Mouse (Mus musculus) testis, adult 2 months (tissue): ENCODE measurements around the gene Hip1. TPM values are rescaled to one million over a fixed set of nuclear protein-coding genes. Genes with fewer than 3 reads are reported as not detected.
A peak's percentile ranks its signal among the peaks of the same experiment; 100 is the strongest.

Experiments used
- H3K27ac ChIP-seq: fragments of 200-500 bp; 2 replicates; pipeline ENCODE4 v1.5.1; 2012; ENCODE audit warnings: low read depth, low read length; ENCODE audit not compliant: control insufficient read depth, insufficient read depth
- H3K27me3 ChIP-seq: fragments of 200-500 bp; 2 replicates; pipeline ENCODE4 v1.6.1; 2012; ENCODE audit warnings: mild to moderate bottlenecking, low read length, moderate library complexity; ENCODE audit not compliant: control insufficient read depth, insufficient read depth
- H3K36me3 ChIP-seq: fragments of 200-500 bp; 2 replicates; pipeline ENCODE4 v1.6.1; 2012; ENCODE audit warnings: mild to moderate bottlenecking, low read length; ENCODE audit not compliant: control insufficient read depth, insufficient read depth
- H3K4me1 ChIP-seq: fragments of 200-500 bp; 2 replicates; pipeline ENCODE4 v1.6.1; 2012; ENCODE audit warnings: low read length; ENCODE audit not compliant: control insufficient read depth, insufficient read depth
- H3K4me3 ChIP-seq: fragments of 200-500 bp; 2 replicates; pipeline ENCODE4 v1.5.1; 2012; ENCODE audit warnings: low read depth, mild to moderate bottlenecking, low read length, moderate library complexity, mixed read lengths; ENCODE audit not compliant: control insufficient read depth
- CTCF ChIP-seq: fragments of 200-500 bp; IDR thresholded peaks from 2 replicates; pipeline ENCODE4 v1.5.1; 2012; ENCODE audit warnings: low read depth, mild to moderate bottlenecking, inconsistent platforms, low read length, moderate library complexity; ENCODE audit not compliant: control insufficient read depth, insufficient read depth, insufficient replicate concordance
- POLR2A ChIP-seq: fragments of 200-500 bp; IDR thresholded peaks from 2 replicates; pipeline ENCODE4 v1.6.1; 2012; ENCODE audit warnings: low read depth, mild to moderate bottlenecking, inconsistent platforms, low read length, moderate library complexity; ENCODE audit not compliant: control insufficient read depth
- polyA plus RNA-seq: library from polyadenylated mRNA; depleted of rRNA; stranded (reverse); fragments of >200 nt; gene quantifications from 2 replicates; pipeline ENCODE4 v1.2.3, GENCODE M21; 2012

Gene Hip1
- polyA plus RNA-seq, 1 experiment = 8.9 TPM

DNA sequence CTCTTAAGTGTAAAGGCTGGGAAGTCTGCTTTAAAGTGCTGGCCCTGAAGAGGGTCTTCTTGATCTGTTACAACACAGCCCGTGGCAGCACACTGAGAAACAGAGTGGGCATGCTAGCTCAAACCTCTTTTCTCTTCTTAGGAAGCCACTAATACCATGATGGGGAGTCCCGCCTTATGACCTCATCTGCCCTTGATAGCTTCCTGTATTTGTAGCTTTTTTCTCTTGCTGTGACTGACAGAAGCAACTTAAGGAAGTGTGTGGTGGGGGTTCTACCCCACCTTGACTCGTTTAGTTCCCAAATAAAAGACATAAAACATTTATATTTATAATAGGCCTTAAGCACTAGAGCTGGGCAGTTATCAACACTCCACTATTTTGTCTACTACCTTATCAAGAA, 6.7 kb upstream of the Hip1 start:
- H3K27ac ChIP-seq = no peak overlapping the region

DNA sequence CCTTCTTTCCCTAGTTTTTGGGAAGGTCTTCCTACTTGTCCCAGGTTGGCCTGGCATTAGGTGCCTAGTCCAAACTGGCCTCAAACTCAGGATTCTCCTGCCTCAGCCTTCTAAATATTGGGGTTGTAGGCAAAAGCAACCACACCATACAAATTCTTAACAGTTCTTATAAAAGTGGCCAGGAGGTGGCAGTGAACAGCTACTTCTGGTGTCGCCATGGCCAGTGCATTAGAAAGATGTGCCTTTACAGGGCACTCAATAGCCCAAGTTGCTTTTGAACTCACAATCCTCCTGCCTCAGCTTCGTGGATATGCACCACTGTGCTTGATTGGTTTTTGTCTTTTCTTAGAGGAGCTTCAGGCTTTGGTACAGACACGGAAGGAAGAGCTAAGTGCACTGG, 6.0 kb upstream of the Hip1 start:
- Histone ChIP-seq H3K36me3 (no peaks in the 10 kb centered on the region), H3K4me1 (no peaks in the 10 kb centered on the region), H3K27me3 (no peaks in the 10 kb centered on the region), H3K27ac (no peak overlapping the region), H3K4me3 (no peak overlapping the region)
- TF ChIP-seq POLR2A (no peak), CTCF (no peak)

More for the DNA sequence above, 6.7 kb upstream of the Hip1 start:
- Histone ChIP-seq H3K27me3 (no peaks in the 10 kb centered on the region), H3K4me3 (no peak overlapping the region), H3K36me3 (no peaks in the 10 kb centered on the region), H3K4me1 (no peaks in the 10 kb centered on the region)
- TF ChIP-seq POLR2A = no peak
- no peak for TF ChIP-seq CTCF

DNA sequence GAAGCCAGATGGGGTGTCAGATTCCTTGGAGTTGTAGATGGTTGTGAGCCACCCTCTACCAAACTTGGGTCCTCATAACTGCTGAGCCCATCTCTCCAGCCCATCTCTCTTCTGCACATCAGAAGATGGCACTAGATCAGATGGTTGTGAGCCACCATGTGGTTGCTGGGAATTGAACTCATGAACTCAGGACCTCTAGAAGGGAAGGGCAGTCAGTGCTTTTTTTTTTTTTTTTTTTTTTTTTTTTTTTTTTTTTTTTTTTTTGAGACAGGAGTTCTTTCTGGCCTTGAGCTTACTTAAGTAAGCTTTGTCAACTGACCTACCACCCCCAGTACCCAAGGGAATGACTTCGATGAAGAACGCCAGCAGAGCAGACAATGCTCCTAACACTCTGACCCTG, 3.1 kb upstream of the Hip1 start:
- Histone ChIP-seq H3K36me3 (no peaks in the 10 kb centered on the region), H3K4me1 (peaks cover 10% of the 10 kb centered on the region), H3K27ac (no peak overlapping the region), H3K27me3 (no peaks in the 10 kb centered on the region), H3K4me3 (no peak overlapping the region)
- no peak for TF ChIP-seq CTCF
- no peak for TF ChIP-seq POLR2A

DNA sequence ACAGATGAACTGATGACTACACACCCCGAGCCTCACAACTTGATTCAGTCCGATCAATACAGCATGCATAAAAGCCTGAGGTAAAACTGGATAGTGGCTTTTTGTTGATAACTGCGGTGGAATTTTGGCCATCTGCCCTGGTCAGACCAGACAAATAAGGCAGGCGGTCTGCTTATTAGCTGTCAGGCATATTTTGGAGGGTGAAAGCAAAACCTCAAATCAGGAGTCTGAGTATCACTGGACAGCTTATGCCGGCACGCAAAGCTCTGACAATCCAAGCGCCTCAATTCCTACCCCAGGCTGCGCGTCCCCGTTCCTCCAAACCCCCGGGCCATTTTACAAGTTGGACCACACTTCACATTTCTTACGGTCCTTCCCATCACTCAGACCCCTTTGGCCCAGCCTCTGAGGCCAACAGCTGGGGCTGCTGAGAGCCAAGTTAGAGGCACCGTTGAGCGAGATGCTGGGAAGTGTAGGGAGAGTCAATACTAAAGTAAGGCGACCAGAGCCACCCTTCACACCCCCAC, 825 bp downstream of the Hip1 start:
- H3K27me3 ChIP-seq = no peaks in the 10 kb centered on the region
- no peak for TF ChIP-seq CTCF
- TF ChIP-seq POLR2A = no peak
- no peaks in the 10 kb centered on the region for H3K36me3 ChIP-seq
- H3K4me3 ChIP-seq = peak overlapping the region; percentile 88
- H3K27ac ChIP-seq = no peak overlapping the region; the same call in 1 of the 2 replicates
- H3K4me1 ChIP-seq = peaks cover 10% of the 10 kb centered on the region

DNA sequence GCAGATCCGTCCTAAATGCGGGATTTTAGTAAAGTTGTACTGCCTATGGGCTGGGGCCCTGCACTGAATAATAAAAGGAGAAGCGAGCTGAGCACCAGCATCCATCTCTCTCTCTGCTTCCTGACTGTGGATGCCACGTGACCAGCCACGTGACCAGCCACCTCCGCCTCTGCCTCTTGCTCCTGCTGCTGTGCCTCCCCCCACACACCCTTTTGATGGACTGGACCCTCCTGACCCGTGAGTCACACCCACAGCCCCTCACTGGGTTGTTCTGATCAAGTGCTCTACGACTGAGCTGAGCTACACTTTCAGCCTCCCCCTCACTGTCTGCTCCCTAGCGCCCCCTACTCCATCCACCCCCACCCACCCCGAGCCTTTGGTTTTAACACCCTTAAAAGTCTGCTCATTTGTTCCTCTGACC, 7.1 kb downstream of the Hip1 start:
- no peak overlapping the region for H3K27ac ChIP-seq
- no peaks in the 10 kb centered on the region for H3K27me3 ChIP-seq
- no peaks in the 10 kb centered on the region for H3K36me3 ChIP-seq
- H3K4me1 ChIP-seq = peaks cover 5% of the 10 kb centered on the region
- TF ChIP-seq POLR2A (no peak), CTCF (no peak)
- H3K4me3 ChIP-seq = no peak overlapping the region; the same call in 1 of the 2 replicates

DNA sequence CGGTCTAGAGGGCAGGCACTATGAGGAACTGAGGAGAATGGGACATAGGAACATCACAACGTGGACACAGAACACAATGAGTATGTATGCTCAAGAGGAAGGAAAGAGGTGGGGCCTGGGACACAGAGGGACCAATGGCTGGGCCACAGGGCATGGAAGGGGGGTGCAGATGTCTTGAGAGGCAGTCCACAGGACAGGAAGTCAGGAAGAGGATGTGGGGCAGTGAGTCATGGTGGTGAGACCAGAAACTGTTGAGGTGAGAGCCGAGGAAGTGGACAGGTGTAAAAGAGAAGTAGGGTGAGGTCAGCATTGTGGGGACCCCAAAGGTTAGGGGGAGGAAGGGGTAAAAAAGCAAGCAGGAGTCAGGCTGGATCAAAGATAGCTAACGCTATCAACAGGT, 7.6 kb downstream of the Hip1 start:
- Histone ChIP-seq H3K27ac (no peak overlapping the region), H3K36me3 (no peaks in the 10 kb centered on the region), H3K4me3 (no peak overlapping the region), H3K27me3 (no peaks in the 10 kb centered on the region), H3K4me1 (peaks cover 5% of the 10 kb centered on the region)
- no peak for TF ChIP-seq CTCF
- TF ChIP-seq POLR2A = no peak

DNA sequence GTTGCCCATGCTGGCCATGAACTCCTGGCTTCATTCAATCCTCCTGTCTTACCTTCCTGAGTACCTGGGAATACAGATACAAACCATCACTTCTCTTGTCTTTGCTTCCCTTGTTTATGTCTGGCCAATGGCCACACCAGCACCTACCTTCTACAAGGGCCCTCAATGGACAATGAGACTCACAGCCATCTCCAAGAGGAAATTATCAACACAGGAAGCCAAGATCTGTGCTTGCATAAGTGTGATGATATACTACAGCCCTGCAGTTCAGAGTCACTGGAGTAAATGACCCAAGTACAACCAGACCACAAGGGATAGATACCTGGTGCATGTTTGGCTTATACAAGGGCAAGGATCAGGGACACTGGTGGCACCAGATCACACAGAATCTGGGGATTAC, 9.1 kb downstream of the Hip1 start:
- Histone ChIP-seq H3K27me3 (no peaks in the 10 kb centered on the region), H3K4me1 (peaks cover 5% of the 10 kb centered on the region), H3K4me3 (no peak overlapping the region), H3K36me3 (no peaks in the 10 kb centered on the region), H3K27ac (no peak overlapping the region)
- no peak for TF ChIP-seq POLR2A
- no peak for TF ChIP-seq CTCF

DNA sequence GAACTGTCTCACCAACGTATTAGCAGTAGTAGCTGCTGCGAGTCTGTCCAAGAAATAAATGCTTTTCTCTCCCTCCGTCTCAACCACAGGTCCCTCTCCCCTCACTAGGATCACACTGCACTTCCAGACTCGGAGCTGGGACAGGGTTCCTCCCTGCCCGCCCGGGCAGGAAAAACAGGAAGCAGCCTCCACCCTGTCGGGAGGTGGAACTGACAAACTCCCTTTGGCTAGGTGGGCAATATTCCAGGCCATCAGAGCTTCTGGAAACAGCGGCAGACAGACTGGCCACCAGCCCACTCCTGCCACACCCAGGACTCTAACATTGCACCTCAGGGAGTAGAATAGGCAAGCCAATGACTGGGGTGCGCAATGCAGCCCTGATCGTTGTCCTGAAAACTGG, 11.5 kb downstream of the Hip1 start:
- H3K27ac ChIP-seq = no peak overlapping the region
- no peak for TF ChIP-seq POLR2A
- TF ChIP-seq CTCF = no peak

More for the DNA sequence above, 11.5 kb downstream of the Hip1 start:
- Histone ChIP-seq H3K4me3 (no peak overlapping the region), H3K36me3 (no peaks in the 10 kb centered on the region), H3K27me3 (no peaks in the 10 kb centered on the region), H3K4me1 (peaks cover 5% of the 10 kb centered on the region)
